Mouse (Mus musculus): ENCODE results near the gene Pilrb2. TPM values are rescaled to one million over a fixed set of nuclear protein-coding genes. Genes with fewer than 3 reads are reported as not detected.
"Not testable (repeated sequence)": the region's sequence is repeated elsewhere in the genome, so short reads cannot be mapped to it uniquely, and the experiment has no call there.

The Pilrb2 gene
- total and polyA plus RNA-seq, 3 experiments: not detected

DNA sequence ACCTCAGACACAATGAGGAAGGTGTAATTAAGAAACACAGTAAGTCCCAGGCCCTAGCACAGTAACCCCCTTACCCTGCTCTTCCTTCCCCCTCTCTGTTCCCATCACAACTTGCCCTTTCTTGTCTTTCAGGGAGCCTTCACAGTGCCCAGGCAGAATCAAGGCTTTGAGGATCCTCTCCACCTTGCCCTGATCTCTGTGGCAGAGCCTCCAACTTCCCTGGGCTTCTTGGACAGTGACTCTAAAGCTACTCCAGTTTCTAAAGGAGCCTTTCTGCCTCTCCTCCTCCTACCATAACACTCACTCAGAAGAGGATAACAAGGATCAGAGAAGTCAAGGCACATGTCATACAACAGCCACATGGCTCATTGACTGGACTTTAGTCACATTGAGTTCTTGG is 35.0 kb downstream of the Pilrb2 start:
- no peak overlapping the region for H3K27ac ChIP-seq (ENCODE audit: insufficient read depth, low read depth)
- H3K27me3 ChIP-seq (replicated peaks): no peaks in the 10 kb centered on the region
- no peak overlapping the region for H3K4me3 ChIP-seq (replicated peaks in 1 of 3; ENCODE audit: low read depth in 2 of 3, low read length in 2 of 3, poor library complexity in 1 of 3)
- no peaks in the 10 kb centered on the region for H3K79me2 ChIP-seq (replicated peaks; ENCODE audit: control insufficient read depth, extremely low read depth, insufficient read depth, poor library complexity, severe bottlenecking)
- H3K4me2 ChIP-seq (ENCODE audit: insufficient read depth, low read depth, poor library complexity, severe bottlenecking): no peak overlapping the region
- H3K9ac ChIP-seq (ENCODE audit: insufficient read depth, low read depth): no peak overlapping the region
- dilution Hi-C loops (cut with MboI; ENCODE audit: extremely low pct_ligation_motif_present, extremely low pct_unique_long_range_greater_than_20kb, low sequenced_read_pairs): no loop called here
- no peaks in the 10 kb centered on the region for H3K36me3 ChIP-seq (replicated peaks in 1 of 2; ENCODE audit: control insufficient read depth in 1 of 2, insufficient read depth in 1 of 2, low read length in 1 of 2)
- no peaks in the 10 kb centered on the region for H3K9me3 ChIP-seq (replicated peaks; ENCODE audit: low read length)
- no peaks in the 10 kb centered on the region for H3K4me1 ChIP-seq (ENCODE audit: control insufficient read depth in 1 of 2, insufficient read depth in 2 of 2)
- no peak for TF ChIP-seq MYC (IDR thresholded peaks at IDR 0.05; ENCODE audit: low read depth, low read length)
- TF ChIP-seq RAD21 (IDR thresholded peaks at IDR 0.05; ENCODE audit: low read depth, low read length): no peak
- no peak for TF ChIP-seq IRF4 (IDR thresholded peaks at IDR 0.05; ENCODE audit: low read depth, low read length)
- TF ChIP-seq ETS1 (conservative IDR thresholded peaks at IDR 0.05; ENCODE audit: low read depth, low read length): no peak
- TF ChIP-seq E2F4 (IDR thresholded peaks at IDR 0.05; ENCODE audit: insufficient replicate concordance, low read depth, low read length): no peak
- no peak for TF ChIP-seq BHLHE40 (IDR thresholded peaks at IDR 0.05; ENCODE audit: low read depth, low read length)
- TF ChIP-seq ZKSCAN1 (IDR thresholded peaks at IDR 0.05; ENCODE audit: borderline replicate concordance, low read depth, low read length): no peak
- no peak for TF ChIP-seq PAX5 (IDR thresholded peaks at IDR 0.05; ENCODE audit: low read length)
- TF ChIP-seq USF2 (conservative IDR thresholded peaks at IDR 0.05; ENCODE audit: low read depth, low read length): no peak
- DNase-seq (ENCODE audit: extremely low read depth): no peak
- in situ Hi-C loops (cut with MboI; ENCODE audit: low pct_ligation_motif_present, low pct_unique_long_range_greater_than_20kb, low sequenced_read_pairs): no loop called here

DNA sequence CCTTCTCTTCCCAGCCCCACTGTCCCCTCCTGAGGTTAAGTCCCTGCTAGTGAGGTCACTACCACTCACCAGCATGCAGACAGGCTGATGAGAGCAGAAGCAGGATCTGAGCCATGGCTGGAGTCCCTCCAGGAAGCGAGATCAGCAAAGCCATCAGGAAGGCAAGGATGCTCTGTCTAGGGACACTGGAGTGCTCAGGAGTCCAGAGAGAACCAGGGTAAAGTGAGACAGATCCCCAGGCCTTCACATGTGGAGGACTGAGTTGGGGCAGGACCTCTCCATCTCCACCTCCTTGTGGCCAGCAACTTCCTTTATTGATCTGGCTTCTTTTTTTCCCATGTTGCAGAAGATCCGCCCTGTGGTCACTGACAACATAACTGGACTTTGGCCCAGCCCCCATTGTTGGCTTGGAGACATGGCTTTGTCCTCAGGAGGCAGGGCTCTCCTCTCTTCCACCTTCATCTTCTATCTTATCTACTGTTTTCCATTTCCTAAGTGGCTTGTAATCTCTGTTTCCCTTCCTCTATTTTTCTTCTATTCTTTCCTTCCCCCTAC is 35.6 kb downstream of the Pilrb2 start, which contains the start of gene Pilra:
Gene Pilra (minus strand): TSS at position 316 of the 555 bp plus-strand sequence.
- H3K4me3 ChIP-seq (replicated peaks in 1 of 3; ENCODE audit: low read depth in 2 of 3, low read length in 2 of 3, poor library complexity in 1 of 3); H3K9ac ChIP-seq (ENCODE audit: insufficient read depth, low read depth); H3K79me2 ChIP-seq (replicated peaks; ENCODE audit: control insufficient read depth, extremely low read depth, insufficient read depth, poor library complexity, severe bottlenecking); dilution Hi-C loops (cut with MboI; ENCODE audit: extremely low pct_ligation_motif_present, extremely low pct_unique_long_range_greater_than_20kb, low sequenced_read_pairs); H3K9me3 ChIP-seq (replicated peaks; ENCODE audit: low read length); H3K36me3 ChIP-seq (replicated peaks in 1 of 2; ENCODE audit: control insufficient read depth in 1 of 2, insufficient read depth in 1 of 2, low read length in 1 of 2); H3K4me2 ChIP-seq (ENCODE audit: insufficient read depth, low read depth, poor library complexity, severe bottlenecking); H3K27ac ChIP-seq (ENCODE audit: insufficient read depth, low read depth); in situ Hi-C loops (cut with MboI; ENCODE audit: low pct_ligation_motif_present, low pct_unique_long_range_greater_than_20kb, low sequenced_read_pairs); H3K27me3 ChIP-seq (replicated peaks); H3K4me1 ChIP-seq (ENCODE audit: control insufficient read depth in 1 of 2, insufficient read depth in 2 of 2); DNase-seq (ENCODE audit: extremely low read depth): not testable (repeated sequence)

DNA sequence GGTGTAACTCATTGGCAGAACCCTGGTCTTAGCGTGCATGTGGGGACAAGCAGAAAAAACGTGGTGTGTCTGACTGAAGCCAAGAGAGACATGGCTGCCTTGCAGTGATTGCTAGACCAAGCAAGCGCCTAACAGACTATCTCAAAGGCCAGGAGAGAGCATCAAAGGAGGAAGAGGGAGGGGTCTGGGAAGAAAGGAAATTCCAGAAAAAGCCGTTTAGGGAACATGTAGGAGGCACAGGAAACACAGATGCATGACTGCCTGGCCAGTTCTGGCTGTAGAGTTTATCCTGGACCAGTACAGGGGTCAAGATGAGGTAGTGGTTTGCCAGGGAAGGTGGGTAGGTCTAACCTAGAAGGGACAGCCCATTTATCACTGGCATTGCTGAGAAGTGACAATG is 38.1 kb downstream of the Pilrb2 start:
- Histone ChIP-seq H3K4me3 (replicated peaks in 1 of 3; ENCODE audit: low read depth in 2 of 3, low read length in 2 of 3, poor library complexity in 1 of 3) (no peak overlapping the region), H3K9me3 (replicated peaks; ENCODE audit: low read length) (no peaks in the 10 kb centered on the region), H3K4me1 (ENCODE audit: control insufficient read depth in 1 of 2, insufficient read depth in 2 of 2) (peaks cover 6 to 28% of the 10 kb centered on the region in 2 experiments; a peak in 3 of 4 replicates), H3K27ac (ENCODE audit: insufficient read depth, low read depth) (no peak overlapping the region), H3K4me2 (ENCODE audit: insufficient read depth, low read depth, poor library complexity, severe bottlenecking) (no peak overlapping the region), H3K79me2 (replicated peaks; ENCODE audit: control insufficient read depth, extremely low read depth, insufficient read depth, poor library complexity, severe bottlenecking) (no peaks in the 10 kb centered on the region), H3K36me3 (replicated peaks in 1 of 2; ENCODE audit: control insufficient read depth in 1 of 2, insufficient read depth in 1 of 2, low read length in 1 of 2) (no peaks in the 10 kb centered on the region), H3K9ac (ENCODE audit: insufficient read depth, low read depth) (no peak overlapping the region), H3K27me3 (replicated peaks) (no peaks in the 10 kb centered on the region)
- DNase-seq (ENCODE audit: extremely low read depth): no peak
- in situ Hi-C loops (cut with MboI; ENCODE audit: low pct_ligation_motif_present, low pct_unique_long_range_greater_than_20kb, low sequenced_read_pairs): no loop called here
- dilution Hi-C loops (cut with MboI; ENCODE audit: extremely low pct_ligation_motif_present, extremely low pct_unique_long_range_greater_than_20kb, low sequenced_read_pairs): no loop called here
- no peak for TF ChIP-seq SMC3 (IDR thresholded peaks at IDR 0.05; ENCODE audit: low read depth, low read length)
- no peak for TF ChIP-seq NELFE (IDR thresholded peaks at IDR 0.05; ENCODE audit: low read depth, low read length)
- TF ChIP-seq MAX (IDR thresholded peaks at IDR 0.05; ENCODE audit: low read length): no peak
- no peak for TF ChIP-seq CHD1 (IDR thresholded peaks at IDR 0.05; ENCODE audit: low read depth, low read length)
- no peak for TF ChIP-seq NRF1 (IDR thresholded peaks at IDR 0.05; ENCODE audit: low read depth, low read length)
- TF ChIP-seq GABPA (IDR thresholded peaks at IDR 0.05; ENCODE audit: insufficient replicate concordance, low read depth, low read length): no peak
- no peak for TF ChIP-seq POLR2A (IDR thresholded peaks at IDR 0.05; ENCODE audit: low read depth, low read length)
- no peak for TF ChIP-seq UBTF (IDR thresholded peaks at IDR 0.05; ENCODE audit: low read depth, low read length)
- no peak for TF ChIP-seq USF1 (IDR thresholded peaks at IDR 0.05; ENCODE audit: low read depth, low read length)
- no peak for TF ChIP-seq MEF2A (IDR thresholded peaks at IDR 0.05; ENCODE audit: borderline replicate concordance, low read depth, low read length)
- no peak for TF ChIP-seq CHD2 (IDR thresholded peaks at IDR 0.05; ENCODE audit: low read length)
- TF ChIP-seq MAZ (IDR thresholded peaks at IDR 0.05; ENCODE audit: low read depth, low read length): no peak
- no peak for TF ChIP-seq JUN (IDR thresholded peaks at IDR 0.05; ENCODE audit: insufficient read depth, low read depth, low read length)
- no peak for TF ChIP-seq IRF4 (IDR thresholded peaks at IDR 0.05; ENCODE audit: low read depth, low read length)
- TF ChIP-seq HCFC1 (IDR thresholded peaks at IDR 0.05; ENCODE audit: low read depth, low read length): no peak

Measured in CH12.LX (cell line).